Comparison of ENCODE assay signal across 15 mouse cellular contexts in the genomic region with DNA sequence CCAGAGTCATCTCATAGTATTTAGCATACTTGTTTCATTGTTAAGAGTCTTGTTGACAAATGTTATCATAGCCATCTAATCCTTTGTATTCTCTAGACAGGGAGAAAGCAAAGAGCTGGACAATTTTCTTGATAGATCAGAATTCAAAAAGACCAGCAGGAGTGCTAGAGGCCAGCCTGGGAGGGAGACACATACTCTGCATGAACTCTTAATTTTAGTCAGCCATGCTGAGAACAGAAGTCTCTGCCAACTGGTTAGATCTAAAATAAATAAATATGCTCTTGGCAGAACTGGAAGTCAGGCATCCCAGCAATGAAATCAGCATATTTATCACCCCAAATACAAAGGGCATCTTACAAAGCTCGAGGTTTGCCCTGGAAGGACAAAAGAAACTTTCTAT. TPM values are rescaled to one million over a fixed set of nuclear protein-coding genes. Genes with fewer than 3 reads are reported as not detected.
DNase-seq lines count a peak whose midpoint lies in the region; ATAC-seq and TF ChIP-seq lines count a peak whose summit lies in the region.
"Had no signal": no experiment of that assay in that cellular context is flagged by ENCODE, and none has a peak within 500 bp of the region (broad histone marks: within the 10 kb centered on the region; RNA-seq: fewer than 3 reads in every experiment).

No protein-coding gene starts in this region.

- WGBS in liver, adult 2 months: 6% methylated on average over 1 of the region's 1 CpGs
- WGBS in liver, embryonic 11.5 days: 35% methylated on average over 1 of the region's 1 CpGs

- no peaks in the 10 kb centered on the region for H3K9me3 ChIP-seq in liver, embryonic 11.5 days (ENCODE audit: control insufficient read depth, low read length)
- H3K9me3 ChIP-seq: heart, embryonic 13.5 days; kidney, embryonic 15.5 days; neural tube, embryonic 13.5 days had no signal

- TF ChIP-seq CTCF in liver, adult 2 months (IDR thresholded peaks at IDR 0.05; ENCODE audit: low read depth, low read length): no peak
- peak; percentile 17 for TF ChIP-seq CTCF in Patski (IDR thresholded peaks at IDR 0.05)

- no peak overlapping the region for H3K9ac ChIP-seq in liver, adult 2 months (ENCODE audit: low read depth, low read length)
- no peak overlapping the region for H3K9ac ChIP-seq in liver, embryonic 11.5 days (ENCODE audit: low read depth, low read length)
- H3K9ac ChIP-seq: heart, embryonic 13.5 days; kidney, embryonic 15.5 days; neural tube, embryonic 13.5 days had no signal

- intact Hi-C loops in left cerebral cortex, postnatal 36 days (cut with DNase I): no loop called here

- no peak for ATAC-seq in liver, embryonic 11.5 days (replicated peaks; ENCODE audit: low FRiP score)
- ATAC-seq in Patski: no peak
- ATAC-seq: inflammation-experienced regulatory T-cells, adult 6 months had no signal

- in situ Hi-C loops in Patski (cut with MboI; ENCODE audit: low pct_unique_long_range_greater_than_20kb): no loop called here

- H3K27me3 ChIP-seq in liver, adult 2 months (ENCODE audit: control insufficient read depth, insufficient read depth, low read length): no peaks in the 10 kb centered on the region
- H3K27me3 ChIP-seq in liver, embryonic 11.5 days (replicated peaks; ENCODE audit: control insufficient read depth, insufficient read depth, low read length): no peaks in the 10 kb centered on the region
- no peaks in the 10 kb centered on the region for H3K27me3 ChIP-seq in Patski
- H3K27me3 ChIP-seq: heart, embryonic 13.5 days; kidney, embryonic 15.5 days; neural tube, embryonic 13.5 days had no signal

- no peak for TF ChIP-seq POLR2A in liver, adult 2 months (IDR thresholded peaks at IDR 0.05; ENCODE audit: extremely low read depth, insufficient read depth, low read length)

- H3K4me3 ChIP-seq in liver, adult 2 months (ENCODE audit: insufficient read depth, low read depth, low read length): no peak overlapping the region
- no peak overlapping the region for H3K4me3 ChIP-seq in liver, embryonic 11.5 days (ENCODE audit: low read depth, low read length)
- H3K4me3 ChIP-seq: heart, embryonic 13.5 days; kidney, embryonic 15.5 days; neural tube, embryonic 13.5 days had no signal

- no peak overlapping the region for H3K27ac ChIP-seq in liver, adult 2 months (replicated peaks; ENCODE audit: insufficient read depth, low read depth, low read length)
- no peak overlapping the region for H3K27ac ChIP-seq in liver, embryonic 11.5 days (ENCODE audit: low read depth, low read length)
- H3K27ac ChIP-seq: heart, embryonic 13.5 days; kidney, embryonic 15.5 days; neural tube, embryonic 13.5 days had no signal

- CTCF ChIA-PET in Patski (lab: Charles Lee): interaction anchor here (0.6 kb wide), 1 partner anchor 233 kb away, joined by 3 read pairs; no protein-coding TSS in a partner anchor

- H3K36me3 ChIP-seq in liver, adult 2 months (ENCODE audit: control insufficient read depth, insufficient read depth, low read length): no peaks in the 10 kb centered on the region
- no peaks in the 10 kb centered on the region for H3K36me3 ChIP-seq in liver, embryonic 11.5 days (ENCODE audit: control insufficient read depth, insufficient read depth, low read length)
- H3K36me3 ChIP-seq: heart, embryonic 13.5 days; kidney, embryonic 15.5 days; neural tube, embryonic 13.5 days had no signal

- no peaks in the 10 kb centered on the region for H3K79me2 ChIP-seq in liver, adult 2 months (ENCODE audit: control insufficient read depth, insufficient read depth, low read length)

- POLR2A ChIA-PET in Patski (lab: Charles Lee): no interaction called here

- no peaks in the 10 kb centered on the region for H3K4me1 ChIP-seq in liver, adult 2 months (ENCODE audit: control insufficient read depth, insufficient read depth, low read length)
- H3K4me1 ChIP-seq in liver, embryonic 11.5 days (replicated peaks; ENCODE audit: control insufficient read depth, insufficient read depth, low read length): no peaks in the 10 kb centered on the region
- H3K4me1 ChIP-seq: heart, embryonic 13.5 days; kidney, embryonic 15.5 days; neural tube, embryonic 13.5 days had no signal

- peak; percentile 16 for DNase-seq in embryo, embryonic 11 days
- no peak for DNase-seq in embryo, embryonic 10.5 days (ENCODE audit: low spot score)
- peak; percentile 9 for DNase-seq in liver, adult 2 months (ENCODE audit: extremely low read depth, low read depth, low spot score)
- no peak for DNase-seq in liver, embryonic 11.5 days (ENCODE audit: low spot score)
- no peak for DNase-seq in Patski (ENCODE audit: low read depth, low spot score)
- DNase-seq in cerebellum, adult 9-10 months: peak; percentile 76
- DNase-seq in frontal cortex, postnatal 10 days (ENCODE audit: low spot score in 2 of 2): no peak
- DNase-seq in left cerebral cortex, postnatal 36 days (ENCODE audit: low spot score in 2 of 2): no peak
- DNase-seq: adrenal gland, adult 2 months; liver; thymus, adult 18-20 months had no signal

- no peak overlapping the region for H3K4me2 ChIP-seq in liver, embryonic 11.5 days
- H3K4me2 ChIP-seq: heart, embryonic 13.5 days; kidney, embryonic 15.5 days; neural tube, embryonic 13.5 days had no signal

RNA-seq across cellular contexts. Expression of a gene that starts 43.3 kb away (rescaled TPM):
- 7.9 and 8.1 TPM in 2 replicates for total RNA-seq in liver, adult 2 months (2014; rRNA removed)
- 7.9 and 10.5 TPM in 2 replicates for polyA plus RNA-seq in liver, adult 2 months (2012; rRNA removed)
- polyA plus RNA-seq in liver, embryonic 11.5 days (2014; fragmentation: Nextera tagmentation; extraction: Ambion mirVana): 1.9 and 2.3 TPM in 2 replicates
- 8.0 TPM for polyA plus RNA-seq in Patski (2021)
- total RNA-seq in left cerebral cortex, postnatal 36 days (2021): 10 to 100 TPM; 25.1 to 29.6 TPM

Comparison
In these comparisons a context has a peak if more than half of its experiments do, and no peak if none do; other contexts are left out.
1. DNase-seq: peak in embryo, embryonic 11 days (single experiment), liver, adult 2 months (single experiment) and cerebellum, adult 9-10 months (single experiment); none in embryo, embryonic 10.5 days (single experiment), liver, embryonic 11.5 days (single experiment), Patski (single experiment), frontal cortex, postnatal 10 days (0 of 2) and left cerebral cortex, postnatal 36 days (0 of 2).